Mouse (Mus musculus) left cerebral cortex, postnatal 10 days (tissue): ENCODE measurements around the gene Mybpc3. TPM values are rescaled to one million over a fixed set of nuclear protein-coding genes. Genes with fewer than 3 reads are reported as not detected.
A peak's percentile ranks its signal among the peaks of the same experiment; 100 is the strongest.

ENCODE experiments used
- DNase-seq, 2 experiments: peaks; one replicate each; pipeline ENCODE4 v3.0.0; 2021 to 2022; ENCODE audit warnings: low spot score in 2 of 2, mixed read lengths in 1 of 2; ENCODE audit errors: extremely low spot score in 1 of 2
- intact Hi-C: fragments of 180-260 bp; cut with DNase I; formaldehyde crosslinking; loops from one replicate; pipeline ENCODE4 v1.15.1; 2025
- total RNA-seq, 2 experiments: library from RNA; stranded (reverse); gene quantifications; 2 replicates each; pipeline ENCODE4 v1.2.3; 2021

Mybpc3 gene
- total RNA-seq, result under 1 TPM; 0.51 to 0.61 TPM

- DNase-seq, result no peak
- intact Hi-C loops, result no loop called here
These were observed at the start of gene Mybpc3 for GRCm38 (mm10) chr2:91117585-91118275. Gene Mybpc3 (plus strand): TSS chr2:91118144.

GRCm38 (mm10) chr2:91068162-91068871, 49.6 kb upstream of the Mybpc3 start:
- intact Hi-C loops, result no loop called here
- no peak for DNase-seq

- intact Hi-C loops, result no loop called here
- no peak for DNase-seq
These were observed 49.1 kb upstream of the Mybpc3 start for GRCm38 (mm10) chr2:91068872-91069165.

GRCm38 (mm10) chr2:91069306-91070000, 48.5 kb upstream of the Mybpc3 start:
- intact Hi-C loops, result no loop called here
- DNase-seq, result no peak

GRCm38 (mm10) chr2:91070076-91070800, 47.7 kb upstream of the Mybpc3 start, which contains the start of gene Slc39a13:
Gene Slc39a13 (minus strand): TSS chr2:91070417.
- DNase-seq, result peak; percentile 95 to 97
- intact Hi-C loops, result loop anchor here (2.0 kb wide), 1 partner anchor 31 kb away; no protein-coding TSS in a partner anchor

- intact Hi-C loops, result loop anchor here (2.0 kb wide), 1 partner anchor 30 kb away; no protein-coding TSS in a partner anchor
- DNase-seq, result no peak
These were observed 46.9 kb upstream of the Mybpc3 start for GRCm38 (mm10) chr2:91071059-91071458.

GRCm38 (mm10) chr2:91072092-91072491, 45.9 kb upstream of the Mybpc3 start:
- intact Hi-C loops, result no loop called here
- DNase-seq, result no peak

GRCm38 (mm10) chr2:91077957-91078313, 40.0 kb upstream of the Mybpc3 start:
- intact Hi-C loops, result no loop called here
- DNase-seq, result no peak

- intact Hi-C loops, result no loop called here
- no peak for DNase-seq
These were observed 39.5 kb upstream of the Mybpc3 start for GRCm38 (mm10) chr2:91078314-91079025.

- DNase-seq, result no peak
- intact Hi-C loops, result no loop called here
These were observed 38.9 kb upstream of the Mybpc3 start for GRCm38 (mm10) chr2:91079026-91079384.

GRCm38 (mm10) chr2:91080784-91081513, 37.0 kb upstream of the Mybpc3 start:
- intact Hi-C loops, result no loop called here
- no peak for DNase-seq

GRCm38 (mm10) chr2:91081775-91082695, 35.9 kb upstream of the Mybpc3 start, which contains the start of gene Spi1:
Gene Spi1 (plus strand): TSS chr2:91082390.
- intact Hi-C loops, result no loop called here
- no peak for DNase-seq

GRCm38 (mm10) chr2:91082844-91083243, 35.1 kb upstream of the Mybpc3 start:
- peak in 1 of 2 experiments; percentile 76 for DNase-seq
- intact Hi-C loops, result no loop called here

- intact Hi-C loops, result no loop called here
- DNase-seq, result no peak
These were observed 34.5 kb upstream of the Mybpc3 start for GRCm38 (mm10) chr2:91083366-91083940.

GRCm38 (mm10) chr2:91084179-91084820, 33.6 kb upstream of the Mybpc3 start:
- intact Hi-C loops, result no loop called here
- DNase-seq, result peak in 1 of 2 experiments; percentile 68
